Mouse (Mus musculus) neural tube, embryonic 15.5 days (tissue): Measurements from ENCODE around the gene Smarca1. TPM values are rescaled to one million over a fixed set of nuclear protein-coding genes. Genes with fewer than 3 reads are reported as not detected.
A peak's percentile ranks its signal among the peaks of the same experiment; 100 is the strongest.

Source experiments
- ATAC-seq: fragments of 200-750 bp; cut with Nextera tagmentation; 2 replicates; pipeline ENCODE4 v1.8.0; 2017; ENCODE audit warnings: mild to moderate bottlenecking, moderate TSS enrichment, moderate library complexity; ENCODE audit not compliant: low FRiP score
- H3K27ac ChIP-seq: fragments of 300-500 bp; sonication (generic); replicated peaks from 2 replicates; pipeline ENCODE4 v1.5.1; 2015; ENCODE audit warnings: mild to moderate bottlenecking, inconsistent platforms
- H3K27me3 ChIP-seq: fragments of 300-500 bp; sonication (generic); replicated peaks from 2 replicates; pipeline ENCODE4 v1.6.1; 2015; ENCODE audit warnings: inconsistent platforms
- H3K36me3 ChIP-seq: fragments of 300-500 bp; sonication (generic); 2 replicates; pipeline ENCODE4 v1.6.1; 2015; ENCODE audit warnings: inconsistent platforms
- H3K4me1 ChIP-seq: fragments of 300-500 bp; sonication (generic); 2 replicates; pipeline ENCODE4 v1.6.1; 2015; ENCODE audit warnings: inconsistent platforms
- H3K4me2 ChIP-seq: fragments of 300-500 bp; sonication (generic); 2 replicates; pipeline ENCODE4 v1.6.1; 2015; ENCODE audit warnings: inconsistent platforms, mild to moderate bottlenecking, moderate library complexity
- H3K4me3 ChIP-seq: fragments of 300-500 bp; sonication (generic); replicated peaks from 2 replicates; pipeline ENCODE4 v1.5.1; 2015; ENCODE audit warnings: mild to moderate bottlenecking, inconsistent platforms
- H3K9ac ChIP-seq: fragments of 300-500 bp; sonication (generic); replicated peaks from 2 replicates; pipeline ENCODE4 v1.6.1; 2015; ENCODE audit warnings: mild to moderate bottlenecking, inconsistent platforms
- H3K9me3 ChIP-seq: fragments of 300-500 bp; sonication (generic); replicated peaks from 2 replicates; pipeline ENCODE4 v1.6.1; 2016; ENCODE audit warnings: inconsistent platforms
- WGBS: fragments of 180-500 bp; shearing (Covaris S2); methylation state at CpG from one replicate; pipeline ENCODE4 v1.1.7; 2015; ENCODE audit warnings: mixed read lengths; 5-methylcytosine and 5-hydroxymethylcytosine counted together
- polyA plus RNA-seq: library from polyadenylated mRNA; unstranded; fragments of >200 nt; fragmentation: Nextera tagmentation; extraction: Ambion mirVana; gene quantifications from 2 replicates; pipeline ENCODE4 v1.2.1, GENCODE M21; 2015

Gene Smarca1
- polyA plus RNA-seq = 30.5 and 30.6 TPM in 2 replicates

DNA sequence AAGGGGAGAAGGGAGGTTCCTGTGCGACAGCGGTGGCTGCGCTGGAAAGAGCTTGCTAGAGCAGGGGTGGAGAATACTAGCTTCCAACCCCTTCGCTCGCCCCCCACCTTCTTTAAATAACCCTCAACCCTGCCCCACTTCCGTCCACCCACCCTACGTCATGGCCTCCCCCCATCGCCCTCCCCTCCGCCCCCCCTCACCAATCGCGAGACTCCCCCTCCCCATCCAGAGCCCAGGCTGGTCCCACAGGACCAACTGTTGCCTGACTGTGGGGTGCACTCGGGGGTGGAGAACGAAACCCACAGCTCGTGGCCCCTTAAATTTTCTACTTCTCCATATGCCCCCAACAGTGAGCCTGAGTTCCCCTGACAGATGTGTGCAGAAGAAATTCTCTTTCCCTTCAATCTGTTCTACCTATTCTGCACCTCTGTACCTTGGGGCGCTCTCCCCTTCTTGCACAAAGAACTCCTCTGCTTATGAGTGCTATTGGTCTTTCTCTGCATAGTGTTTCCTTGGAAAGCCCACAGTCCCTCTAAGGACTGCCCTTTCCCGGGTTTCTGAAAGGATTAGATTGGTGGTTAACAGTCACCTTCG, at the start of gene Smarca1:
Gene Smarca1 (minus strand): TSS at position 544 of the 594 bp plus-strand sequence.
- no peaks in the 10 kb centered on the region for H3K9me3 ChIP-seq
- H3K9ac ChIP-seq = peak within 1 kb of the TSS; percentile 68
- no peaks in the 10 kb centered on the region for H3K27me3 ChIP-seq
- H3K27ac ChIP-seq = peak within 1 kb of the TSS; percentile 86
- H3K4me2 ChIP-seq = peak within 1 kb of the TSS; percentile 57
- no peaks in the 10 kb centered on the region for H3K36me3 ChIP-seq
- no peaks in the 10 kb centered on the region for H3K4me1 ChIP-seq
- ATAC-seq = peak; percentile 86
- 37% methylated on average over 13 of the region's 17 CpGs for WGBS
- H3K4me3 ChIP-seq = peak within 1 kb of the TSS; percentile 60

DNA sequence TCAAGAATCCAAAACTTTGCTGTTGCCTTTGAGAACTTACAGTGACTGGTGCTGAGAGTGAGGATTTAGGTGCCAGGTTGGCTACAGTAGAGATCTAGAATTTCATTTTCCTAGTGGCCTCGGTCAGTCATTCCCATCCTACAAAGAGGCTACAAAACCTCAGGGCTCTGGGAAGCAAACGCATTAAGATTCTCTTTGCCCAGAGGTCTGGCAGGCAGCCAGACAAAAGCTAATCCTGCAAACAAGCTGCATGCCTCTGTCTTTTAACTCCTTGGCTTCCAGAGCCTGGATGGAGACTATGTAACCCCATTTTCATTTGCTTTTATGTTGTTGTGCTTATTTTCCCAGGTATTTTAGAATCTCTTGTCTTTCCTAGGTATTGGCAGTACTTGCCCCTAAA, 45.0 kb upstream of the Smarca1 start:
- no peak overlapping the region for H3K4me3 ChIP-seq
- no peak for ATAC-seq
- no peaks in the 10 kb centered on the region for H3K4me1 ChIP-seq
- H3K36me3 ChIP-seq = peaks cover 3% of the 10 kb centered on the region; the same call in 1 of the 2 replicates
- H3K4me2 ChIP-seq = no peak overlapping the region
- no peak overlapping the region for H3K9ac ChIP-seq
- H3K27me3 ChIP-seq = no peaks in the 10 kb centered on the region
- no peak overlapping the region for H3K27ac ChIP-seq
- WGBS = 36% methylated on average over 2 of the region's 2 CpGs
- H3K9me3 ChIP-seq = no peaks in the 10 kb centered on the region

DNA sequence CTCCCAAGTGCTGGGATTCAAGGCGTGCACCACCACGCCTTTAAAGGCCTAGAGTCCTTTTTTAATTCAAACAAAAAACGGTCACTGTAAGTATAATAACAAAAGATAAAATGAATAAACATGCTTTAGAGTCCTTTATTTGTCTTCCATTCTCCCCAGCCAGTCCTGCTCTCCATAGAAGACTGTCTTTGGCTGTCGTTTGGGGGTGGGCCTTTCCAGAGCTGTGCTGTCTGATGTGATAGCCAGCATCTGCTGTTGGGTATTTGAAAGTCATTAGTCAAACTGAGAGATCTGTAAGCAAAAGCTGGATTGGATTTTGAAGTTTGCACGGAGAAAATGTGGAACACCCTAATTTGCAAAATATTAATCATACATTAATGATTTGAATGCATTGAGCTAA, 44.1 kb upstream of the Smarca1 start:
- Histone ChIP-seq H3K4me1 (no peaks in the 10 kb centered on the region), H3K9me3 (no peaks in the 10 kb centered on the region), H3K4me3 (no peak overlapping the region), H3K27me3 (no peaks in the 10 kb centered on the region), H3K36me3 (peaks cover 3% of the 10 kb centered on the region; the same call in 1 of the 2 replicates), H3K27ac (no peak overlapping the region), H3K9ac (no peak overlapping the region), H3K4me2 (no peak overlapping the region)
- 71% methylated on average over 5 of the region's 5 CpGs for WGBS
- no peak for ATAC-seq

DNA sequence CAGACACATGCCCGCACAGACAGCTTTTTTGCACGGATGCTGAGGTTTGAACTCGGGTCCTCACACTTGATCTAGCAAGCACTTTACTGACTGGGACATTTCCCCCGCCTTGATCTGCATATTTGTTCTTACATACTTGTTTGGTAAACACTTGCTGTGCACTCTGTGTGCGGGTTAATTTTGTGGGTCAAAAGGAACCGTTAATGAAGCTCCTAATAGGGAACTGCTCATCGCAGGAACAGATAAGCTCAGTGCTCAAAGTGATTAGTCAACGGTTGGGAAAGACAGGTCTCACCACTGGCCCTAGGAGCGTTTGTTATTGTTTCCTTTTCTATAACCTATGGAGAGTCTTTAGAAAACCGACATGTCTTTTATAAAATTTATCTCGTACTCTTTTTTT, 41.6 kb upstream of the Smarca1 start:
- no peak for ATAC-seq
- H3K4me1 ChIP-seq = no peaks in the 10 kb centered on the region
- H3K4me2 ChIP-seq = no peak overlapping the region
- H3K9ac ChIP-seq = no peak overlapping the region
- H3K4me3 ChIP-seq = no peak overlapping the region
- WGBS = 86% methylated on average over 11 of the region's 11 CpGs
- H3K9me3 ChIP-seq = no peaks in the 10 kb centered on the region
- no peaks in the 10 kb centered on the region for H3K27me3 ChIP-seq
- H3K36me3 ChIP-seq = peaks cover 14% of the 10 kb centered on the region; the same call in 1 of the 2 replicates
- no peak overlapping the region for H3K27ac ChIP-seq

DNA sequence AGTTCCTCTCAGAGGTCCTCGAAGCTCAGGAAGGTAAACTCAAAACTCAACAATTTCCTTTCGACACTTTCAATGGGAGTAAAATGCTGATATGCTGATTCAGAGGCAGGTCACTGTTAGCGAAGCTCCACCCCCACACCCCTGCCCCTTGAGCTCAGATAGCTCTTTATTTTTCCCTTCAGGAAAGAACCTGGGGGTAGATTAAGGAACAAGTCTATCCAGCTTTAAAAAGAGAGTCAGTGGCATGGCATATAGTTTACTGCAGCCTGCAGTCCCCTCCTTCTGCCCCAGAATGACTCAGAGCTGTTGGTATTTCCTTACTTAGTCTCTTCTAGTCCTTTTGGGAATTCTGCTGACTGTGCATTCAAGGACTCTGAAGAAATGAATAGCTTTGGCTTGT, 37.7 kb upstream of the Smarca1 start:
- no peak overlapping the region for H3K4me3 ChIP-seq
- H3K27me3 ChIP-seq = no peaks in the 10 kb centered on the region
- ATAC-seq = no peak

DNA sequence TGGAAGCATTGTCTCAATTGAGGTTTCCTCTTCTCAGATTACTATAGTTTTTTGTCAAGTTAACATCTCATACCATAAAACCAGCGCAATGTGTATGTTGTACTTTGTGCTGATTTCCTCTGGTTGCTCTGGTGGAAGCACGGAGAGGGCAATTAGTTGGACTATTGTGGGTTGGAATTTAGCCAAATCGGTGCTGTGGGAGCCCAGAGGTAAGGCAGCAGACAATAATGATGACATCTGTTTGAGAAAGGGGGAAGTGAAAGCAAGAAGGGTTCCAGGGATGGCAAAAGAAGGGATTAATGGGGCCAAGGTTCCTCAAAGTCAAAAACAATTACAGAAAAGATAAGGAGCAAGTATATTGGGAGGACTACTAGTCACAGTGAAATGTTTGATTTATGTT, 35.2 kb upstream of the Smarca1 start:
- 64% methylated on average over 3 of the region's 3 CpGs for WGBS
- H3K4me3 ChIP-seq = no peak overlapping the region
- no peaks in the 10 kb centered on the region for H3K27me3 ChIP-seq
- H3K4me1 ChIP-seq = no peaks in the 10 kb centered on the region
- no peak overlapping the region for H3K27ac ChIP-seq
- H3K36me3 ChIP-seq = peaks cover 17% of the 10 kb centered on the region
- H3K4me2 ChIP-seq = no peak overlapping the region
- no peaks in the 10 kb centered on the region for H3K9me3 ChIP-seq
- ATAC-seq = no peak
- no peak overlapping the region for H3K9ac ChIP-seq

More for the DNA sequence above, 37.7 kb upstream of the Smarca1 start:
- Histone ChIP-seq H3K9ac (no peak overlapping the region), H3K36me3 (peaks cover 17% of the 10 kb centered on the region), H3K4me1 (no peaks in the 10 kb centered on the region), H3K27ac (no peak overlapping the region), H3K9me3 (no peaks in the 10 kb centered on the region), H3K4me2 (no peak overlapping the region)
- WGBS = 76% methylated on average over 3 of the region's 3 CpGs

DNA sequence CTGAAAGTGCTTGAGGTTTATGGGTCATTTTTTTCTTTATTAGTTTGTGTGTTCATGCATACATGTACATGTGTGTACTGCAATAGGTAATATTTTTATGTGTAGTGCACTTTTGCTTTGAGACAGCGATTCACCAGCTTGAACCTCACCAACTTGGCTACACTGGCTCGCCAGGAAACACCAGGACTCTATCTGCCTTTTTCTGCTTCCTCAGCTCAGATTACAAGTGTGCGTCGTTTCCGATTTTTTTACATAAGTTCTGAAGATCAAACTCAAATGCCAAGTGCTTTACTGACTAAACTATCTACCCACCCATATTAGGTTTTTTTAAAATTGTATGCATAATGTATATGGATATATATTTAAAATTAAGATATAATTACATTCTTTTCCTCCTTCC, 27.8 kb upstream of the Smarca1 start:
- Histone ChIP-seq H3K4me2 (no peak overlapping the region), H3K4me3 (no peak overlapping the region), H3K27me3 (no peaks in the 10 kb centered on the region), H3K36me3 (no peaks in the 10 kb centered on the region), H3K4me1 (no peaks in the 10 kb centered on the region), H3K9ac (no peak overlapping the region), H3K9me3 (no peaks in the 10 kb centered on the region), H3K27ac (no peak overlapping the region)
- 93% methylated on average over 5 of the region's 5 CpGs for WGBS
- no peak for ATAC-seq

DNA sequence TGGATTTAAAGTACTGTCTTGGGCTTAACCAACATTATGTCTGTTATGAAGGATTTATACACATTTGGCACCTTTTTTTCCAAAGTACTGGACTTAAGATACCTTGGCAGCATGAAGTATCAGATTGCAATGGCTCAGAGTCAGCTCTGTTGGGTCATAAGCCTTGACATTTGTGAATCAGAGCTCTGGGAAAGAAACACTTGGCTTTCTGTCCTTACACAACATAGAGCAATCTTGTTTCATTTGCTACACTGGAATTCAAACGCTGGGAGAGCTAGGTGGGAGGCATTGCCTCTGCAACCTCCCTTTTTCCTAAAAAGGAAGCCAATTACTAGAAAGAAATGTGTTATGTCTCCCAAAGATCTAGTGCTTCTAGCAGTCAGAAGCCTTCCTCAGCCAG, 24.1 kb upstream of the Smarca1 start:
- Histone ChIP-seq H3K27me3 (no peaks in the 10 kb centered on the region), H3K9me3 (no peaks in the 10 kb centered on the region), H3K9ac (no peak overlapping the region), H3K27ac (no peak overlapping the region), H3K4me3 (no peak overlapping the region), H3K36me3 (no peaks in the 10 kb centered on the region), H3K4me1 (peaks cover 8% of the 10 kb centered on the region), H3K4me2 (no peak overlapping the region)
- 71% methylated on average over 1 of the region's 1 CpGs for WGBS
- ATAC-seq = no peak

DNA sequence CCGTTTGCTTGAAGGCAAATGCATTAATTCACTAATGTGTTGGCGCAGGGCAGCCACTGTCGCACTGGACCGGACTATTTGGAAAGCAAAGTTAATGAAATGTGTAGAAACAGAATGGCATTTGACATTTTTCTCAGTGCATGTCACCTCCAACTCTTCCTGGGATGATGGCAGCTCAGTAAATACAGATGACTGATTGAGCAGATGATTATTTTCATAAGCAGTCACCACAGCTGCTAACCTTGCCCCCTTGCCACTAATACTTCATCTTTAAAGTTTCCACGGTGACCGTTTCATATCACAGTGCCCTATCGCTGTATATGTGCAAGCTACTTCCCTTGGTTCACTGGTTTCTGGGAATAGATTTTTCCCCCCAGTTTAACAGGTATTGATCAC, 20.8 kb upstream of the Smarca1 start:
- H3K36me3 ChIP-seq = no peaks in the 10 kb centered on the region
- no peak overlapping the region for H3K9ac ChIP-seq
- H3K4me1 ChIP-seq = peaks cover 8% of the 10 kb centered on the region
- no peaks in the 10 kb centered on the region for H3K27me3 ChIP-seq
- no peak overlapping the region for H3K27ac ChIP-seq
- peak overlapping the region; percentile 58 for H3K4me2 ChIP-seq
- ATAC-seq = no peak
- WGBS = 73% methylated on average over 7 of the region's 7 CpGs
- no peaks in the 10 kb centered on the region for H3K9me3 ChIP-seq
- H3K4me3 ChIP-seq = peak overlapping the region; percentile 62; the same call in 1 of the 2 replicates

DNA sequence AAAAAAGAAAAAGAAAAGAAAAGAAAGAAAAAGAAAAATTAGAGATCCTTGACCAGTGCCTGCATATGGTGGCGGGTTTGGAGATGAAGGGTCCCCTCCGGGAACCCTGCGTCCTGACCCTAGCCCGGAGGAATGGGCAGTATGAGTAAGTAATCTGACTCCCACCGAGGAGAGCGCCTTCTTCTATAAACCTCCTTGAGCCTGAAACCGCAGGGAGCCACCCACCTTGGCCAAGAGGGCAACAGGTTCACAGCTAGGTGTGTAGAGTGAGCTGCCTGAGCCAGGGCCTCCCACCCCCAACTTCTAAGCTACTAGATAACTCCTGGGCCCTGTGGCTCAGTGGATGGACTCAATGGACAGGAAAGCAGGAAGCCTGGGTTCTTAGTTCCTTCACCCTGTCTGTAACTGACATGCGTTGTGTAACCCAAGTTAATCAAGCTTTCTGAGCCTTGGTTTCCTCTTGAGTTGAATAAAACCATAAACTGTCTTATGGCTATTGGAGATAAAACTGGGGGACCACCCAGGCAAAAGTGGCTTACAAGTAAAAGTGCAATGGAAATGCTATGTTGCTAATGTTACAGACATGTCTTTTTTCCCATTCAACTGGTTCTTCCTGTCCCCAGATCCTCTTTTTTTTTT, 20.2 kb upstream of the Smarca1 start:
- H3K27ac ChIP-seq = no peak overlapping the region
- H3K36me3 ChIP-seq = no peaks in the 10 kb centered on the region
- WGBS = 28% methylated on average over 8 of the region's 8 CpGs
- ATAC-seq = no peak
- peak overlapping the region; percentile 58 for H3K4me2 ChIP-seq
- H3K9ac ChIP-seq = peak overlapping the region; percentile 73
- no peaks in the 10 kb centered on the region for H3K9me3 ChIP-seq
- peak overlapping the region; percentile 62 for H3K4me3 ChIP-seq
- H3K27me3 ChIP-seq = no peaks in the 10 kb centered on the region
- peaks cover 8% of the 10 kb centered on the region for H3K4me1 ChIP-seq

DNA sequence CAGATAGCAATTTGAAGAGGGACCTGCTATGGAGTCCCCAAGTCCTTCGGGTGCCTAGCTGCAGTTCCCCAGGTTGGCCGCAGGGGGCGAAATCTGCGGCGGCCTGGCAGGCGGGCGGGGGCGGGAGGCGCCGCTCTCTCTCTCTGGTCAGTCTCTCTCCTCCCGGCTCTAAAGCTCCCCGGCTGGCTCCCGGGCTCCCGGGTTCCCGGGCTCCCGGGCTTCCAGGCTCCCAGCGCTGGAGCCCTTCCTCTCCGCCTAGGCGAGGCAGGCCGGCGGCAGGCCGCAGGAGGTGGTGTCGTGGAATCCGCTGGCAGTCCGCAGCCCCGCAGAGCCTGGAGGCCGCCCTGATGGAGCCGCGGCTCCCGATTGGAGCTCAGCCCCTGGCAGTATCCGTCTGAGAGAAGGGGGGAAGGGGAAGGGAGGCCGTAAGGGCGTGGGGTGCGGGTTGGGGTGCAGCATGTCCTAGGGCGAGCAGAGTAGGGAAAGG, 19.6 kb upstream of the Smarca1 start, which contains the start of gene Ocrl:
Gene Ocrl (plus strand): TSS at position 82 of the 487 bp plus-strand sequence.
- peak; percentile 93 for ATAC-seq

DNA sequence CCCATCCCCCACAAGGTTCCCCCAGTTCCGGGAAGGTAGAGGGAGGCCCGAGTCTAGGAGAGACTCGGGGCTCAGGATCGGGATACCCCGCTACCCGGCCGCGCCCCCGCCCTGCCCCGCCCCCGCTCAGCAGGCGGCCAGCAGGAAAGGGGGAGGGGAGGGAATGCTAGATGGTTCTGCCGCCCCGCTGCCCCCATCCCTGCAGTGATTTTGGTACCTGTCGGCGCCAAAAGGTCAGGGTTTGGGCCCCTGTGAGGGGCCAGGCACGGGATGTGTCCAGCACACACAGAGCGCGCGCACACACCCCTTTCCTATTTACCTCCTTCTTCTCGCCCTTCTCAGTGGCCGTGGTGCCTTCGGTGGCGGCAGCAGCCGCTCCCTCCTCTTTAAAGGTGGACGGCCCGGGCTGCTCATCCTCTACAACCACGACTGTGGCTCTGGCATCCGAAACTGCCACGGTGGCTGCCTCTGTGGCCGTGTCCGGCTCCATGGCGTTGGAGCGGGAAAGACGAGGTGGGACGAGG, 805 bp downstream of the Smarca1 start:
- ATAC-seq = peak; percentile 89
- Histone ChIP-seq H3K27me3 (no peaks in the 10 kb centered on the region), H3K4me1 (no peaks in the 10 kb centered on the region), H3K36me3 (no peaks in the 10 kb centered on the region), H3K4me2 (peak overlapping the region; percentile 57), H3K9me3 (no peaks in the 10 kb centered on the region), H3K9ac (peak overlapping the region; percentile 68), H3K27ac (peak overlapping the region; percentile 86), H3K4me3 (peak overlapping the region; percentile 60)
- 22% methylated on average over 19 of the region's 36 CpGs for WGBS

More for the DNA sequence above, 19.6 kb upstream of the Smarca1 start, which contains the start of gene Ocrl:
- Histone ChIP-seq H3K4me2 (peak within 1 kb of the TSS; percentile 58), H3K27ac (peak within 1 kb of the TSS; percentile 84), H3K9me3 (no peaks in the 10 kb centered on the region), H3K27me3 (no peaks in the 10 kb centered on the region), H3K36me3 (no peaks in the 10 kb centered on the region), H3K4me1 (peaks cover 8% of the 10 kb centered on the region), H3K4me3 (peak within 1 kb of the TSS; percentile 62), H3K9ac (peak within 1 kb of the TSS; percentile 73)
- 28% methylated on average over 31 of the region's 35 CpGs for WGBS
